Mouse (Mus musculus) myocyte (in vitro differentiated cells): Measurements from ENCODE around the gene Psg16.

Source experiments
- POLR2A ChIP-seq: IDR thresholded peaks from one replicate; pipeline ENCODE4 v1.6.1; 2011; ENCODE audit warnings: low read depth, mild to moderate bottlenecking, control low read depth, moderate library complexity; ENCODE audit not compliant: insufficient read length
- POLR2AphosphoS2 ChIP-seq: IDR thresholded peaks from one replicate; pipeline ENCODE4 v1.6.1; 2011; ENCODE audit warnings: low read depth, control low read depth; ENCODE audit not compliant: insufficient read length

GRCm38 (mm10) chr7:17039373-17039772, 34.5 kb upstream of the Psg16 start:
- no peak for TF ChIP-seq POLR2AphosphoS2
- no peak for TF ChIP-seq POLR2A
